Mouse (Mus musculus): ENCODE results near the gene Cd1d1.

Gene Cd1d1

GRCm38 (mm10) chr3:86961395-86961669 is 37.9 kb downstream of the Cd1d1 start:
- peak; percentile 53 to 54 for DNase-seq (ENCODE audit: low spot score in 2 of 2)

- DNase-seq (ENCODE audit: low spot score in 2 of 2), result peak; percentile 52 to 55
Observed at GRCm38 (mm10) chr3:86960656-86961394, 38.4 kb downstream of the Cd1d1 start.

GRCm38 (mm10) chr3:86959088-86959487 is 40.2 kb downstream of the Cd1d1 start:
- DNase-seq (ENCODE audit: low spot score in 2 of 2), result no peak

GRCm38 (mm10) chr3:86955376-86955775 is 43.9 kb downstream of the Cd1d1 start:
- DNase-seq (ENCODE audit: low spot score in 2 of 2), result no peak

- DNase-seq (ENCODE audit: low spot score in 2 of 2), result no peak
Observed at GRCm38 (mm10) chr3:86954521-86954920, 44.7 kb downstream of the Cd1d1 start.

GRCm38 (mm10) chr3:86953819-86954218 is 45.4 kb downstream of the Cd1d1 start:
- DNase-seq (ENCODE audit: low spot score in 2 of 2), result no peak

GRCm38 (mm10) chr3:86950652-86951051 is 48.6 kb downstream of the Cd1d1 start:
- no peak for DNase-seq (ENCODE audit: low spot score in 2 of 2)
